Mouse (Mus musculus) 3T3-L1 (cell line): ENCODE measurements at regions not wholly inside any gene's neighbourhood (a gene's known extent, or its start where the extent isn't known, plus 50 kb on each side); places are given as distances from the start of the nearest gene placed in this dataset.

Source experiments
- DNase-seq: peaks from one replicate; pipeline ENCODE4 v3.0.0-alpha.2; 2015; ENCODE audit warnings: low read depth, low spot score

DNA sequence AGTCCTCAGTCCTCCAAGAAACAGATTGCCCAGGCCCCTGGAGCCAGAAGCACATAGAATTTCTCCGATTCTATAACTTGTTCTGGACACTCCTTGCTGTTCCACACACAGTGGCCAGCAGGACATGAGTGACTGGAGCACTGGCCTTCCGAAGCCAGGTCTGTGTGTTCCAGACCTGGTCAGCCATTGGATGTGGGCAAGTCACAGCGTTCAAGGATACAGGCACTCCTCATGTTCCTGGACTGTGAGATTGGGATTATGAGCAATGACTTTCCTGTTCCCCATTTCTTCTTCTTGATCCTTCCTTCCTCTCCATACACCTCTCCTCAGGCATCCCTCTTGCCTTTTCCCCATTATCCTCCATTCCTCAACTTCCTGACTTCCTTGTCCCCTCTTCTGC, 281.8 kb upstream of the Gjb5 start:
- DNase-seq = no peak

DNA sequence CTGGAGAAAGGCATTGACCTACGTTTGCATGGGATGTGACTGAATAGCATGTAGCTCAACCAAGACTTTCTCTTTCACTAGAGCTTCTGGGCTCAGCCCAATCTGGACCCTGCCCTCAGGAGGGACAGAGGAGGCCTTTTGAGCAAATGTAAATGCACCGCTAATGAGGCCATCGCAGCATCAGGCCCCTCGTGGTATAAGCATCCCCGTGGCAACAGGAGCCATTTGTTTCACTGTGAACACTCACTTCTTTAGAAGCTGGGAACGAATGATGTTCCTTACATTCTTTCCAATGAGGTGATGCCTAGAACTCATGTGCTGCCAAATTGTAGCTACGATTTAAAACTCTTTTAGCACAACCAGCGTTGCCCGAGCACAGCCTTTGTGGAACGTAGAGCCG, 279.0 kb upstream of the Gjb5 start:
- no peak for DNase-seq

DNA sequence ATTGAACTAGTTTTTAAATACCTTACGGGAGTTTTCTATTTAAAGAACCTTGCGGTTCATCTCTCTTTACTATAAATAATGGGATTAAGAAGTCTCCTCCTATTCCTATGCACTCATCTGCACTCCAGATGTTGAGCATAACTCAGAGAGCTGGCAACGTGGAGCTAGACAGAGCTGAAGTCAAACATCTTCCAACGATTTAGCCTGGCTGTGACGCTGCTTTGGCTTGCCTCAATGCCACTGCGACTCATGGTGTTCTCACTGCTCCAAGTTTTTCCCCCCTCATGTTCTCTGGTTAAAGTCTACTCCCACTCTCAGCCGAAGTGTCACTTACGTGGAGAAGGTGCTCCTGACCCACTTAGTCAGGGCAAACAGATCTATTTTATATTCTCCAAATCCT, 277.3 kb upstream of the Gjb5 start:
- peak; percentile 2 for DNase-seq

DNA sequence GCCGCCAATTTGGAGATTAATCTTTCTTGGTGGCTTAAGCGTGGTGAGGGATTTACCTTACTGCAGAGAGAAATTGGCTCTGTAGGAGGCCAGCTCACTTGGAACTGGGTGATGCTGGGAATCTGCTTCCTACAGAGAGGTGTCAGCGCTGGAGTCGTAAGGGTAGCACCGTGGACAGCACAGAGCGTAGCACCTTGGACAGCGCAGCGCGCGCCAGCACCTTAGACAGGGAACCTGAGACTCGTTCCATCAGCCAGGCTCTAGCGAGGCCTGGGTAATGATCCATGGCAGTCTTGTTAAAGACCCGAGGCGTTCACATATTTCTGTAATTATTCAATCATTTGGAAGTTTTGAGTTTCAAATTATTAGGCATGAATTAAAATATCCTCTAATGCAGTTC, 261.9 kb upstream of the Gjb5 start:
- no peak for DNase-seq

DNA sequence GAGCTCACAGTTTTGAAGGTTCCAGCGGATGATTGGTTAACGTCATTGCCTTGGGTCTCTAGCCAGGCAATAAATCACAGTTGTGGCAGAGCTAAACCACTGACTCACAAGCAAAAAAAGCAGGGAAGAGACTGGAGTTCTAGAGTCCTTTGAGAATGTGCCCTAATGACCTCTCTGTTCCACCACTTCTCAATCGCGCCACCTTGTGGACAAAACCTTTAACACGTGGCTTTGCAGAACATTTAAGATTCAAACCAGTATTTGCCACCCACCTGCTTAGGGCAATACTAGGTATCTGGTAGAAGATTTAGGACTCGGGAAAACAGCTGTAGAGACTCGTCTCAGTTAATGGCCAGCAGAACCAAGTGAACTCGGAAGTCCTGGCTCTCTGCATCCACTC, 254.8 kb upstream of the Gjb5 start:
- DNase-seq = peak; percentile 6

DNA sequence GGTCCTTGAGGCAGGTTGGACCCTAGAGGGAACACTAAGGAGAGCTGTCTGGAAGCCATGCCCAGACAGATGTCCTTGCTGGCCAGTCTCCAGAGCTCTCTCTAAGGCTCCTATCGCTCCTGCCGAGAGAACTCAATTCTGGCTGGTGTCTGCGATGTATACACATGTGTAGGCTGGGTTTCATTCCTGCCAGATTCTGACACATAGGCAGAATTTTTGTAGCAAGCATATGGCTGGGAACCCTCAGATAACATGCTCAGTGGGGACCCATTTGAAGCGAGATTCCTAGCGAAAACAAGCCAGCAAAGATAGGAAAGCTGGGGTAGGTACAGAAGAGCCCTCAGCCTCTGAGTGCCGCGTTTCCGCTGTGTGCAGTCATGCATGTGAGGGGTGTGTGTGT, 242.9 kb upstream of the Gjb5 start:
- no peak for DNase-seq

DNA sequence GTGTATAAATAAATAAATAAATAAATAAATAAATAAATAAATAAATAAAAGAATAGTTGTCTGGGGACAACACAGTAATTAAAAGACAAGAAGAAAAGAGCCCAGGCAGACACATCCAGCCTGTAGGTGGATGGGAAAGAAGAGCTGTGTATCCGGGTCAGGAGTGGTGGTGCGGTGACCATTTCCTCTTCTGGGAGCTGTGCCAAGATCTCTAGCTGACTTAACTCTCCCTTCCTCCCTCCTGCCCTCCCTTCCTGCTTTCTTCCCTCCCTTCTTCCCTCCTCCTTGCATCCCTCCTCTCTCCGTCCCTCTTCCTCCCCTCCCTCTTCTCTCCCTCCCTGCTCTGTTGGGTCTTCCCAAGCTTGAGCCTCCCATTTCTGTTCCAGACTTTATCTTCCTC, 240.6 kb upstream of the Gjb5 start:
- DNase-seq = no peak

DNA sequence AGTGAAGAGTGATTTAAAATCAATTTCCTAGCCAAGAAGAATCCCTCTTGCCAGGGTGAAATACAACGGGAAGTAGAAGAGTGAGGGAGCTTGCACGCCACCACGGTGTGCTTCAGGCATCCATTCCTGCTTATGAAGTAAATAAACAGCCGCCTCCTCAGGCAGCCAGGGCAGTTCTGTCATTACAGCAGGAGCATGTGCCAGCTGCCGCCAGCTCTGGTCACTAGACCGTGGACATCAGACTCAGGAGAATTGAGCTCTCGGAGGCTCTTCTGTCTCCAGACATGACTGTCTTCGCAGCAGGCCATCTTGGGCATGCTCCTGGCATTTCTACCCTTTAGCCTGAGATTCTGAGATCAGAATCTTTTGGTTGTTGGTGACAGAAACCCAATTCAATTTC, 236.1 kb upstream of the Gjb5 start:
- no peak for DNase-seq

DNA sequence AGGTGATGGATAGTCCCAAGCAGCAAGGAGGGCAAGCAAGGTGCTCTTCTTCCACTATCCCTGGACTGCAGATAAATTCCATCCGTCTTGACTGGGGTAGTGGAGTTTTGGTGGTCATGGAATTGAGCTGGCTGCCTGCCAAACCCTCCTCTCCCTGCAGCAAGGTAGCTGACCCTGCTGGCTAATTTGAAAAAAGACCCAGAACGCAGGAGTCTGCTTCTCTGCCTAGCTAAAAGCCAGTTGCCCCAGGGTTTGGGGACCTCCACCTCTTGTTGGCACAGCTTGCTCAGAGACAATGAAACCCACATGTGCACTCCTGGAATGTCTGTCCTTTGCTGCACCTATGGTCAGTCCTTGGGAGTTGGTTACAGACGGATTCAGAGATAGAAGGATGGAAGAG, 233.6 kb upstream of the Gjb5 start:
- DNase-seq = no peak

DNA sequence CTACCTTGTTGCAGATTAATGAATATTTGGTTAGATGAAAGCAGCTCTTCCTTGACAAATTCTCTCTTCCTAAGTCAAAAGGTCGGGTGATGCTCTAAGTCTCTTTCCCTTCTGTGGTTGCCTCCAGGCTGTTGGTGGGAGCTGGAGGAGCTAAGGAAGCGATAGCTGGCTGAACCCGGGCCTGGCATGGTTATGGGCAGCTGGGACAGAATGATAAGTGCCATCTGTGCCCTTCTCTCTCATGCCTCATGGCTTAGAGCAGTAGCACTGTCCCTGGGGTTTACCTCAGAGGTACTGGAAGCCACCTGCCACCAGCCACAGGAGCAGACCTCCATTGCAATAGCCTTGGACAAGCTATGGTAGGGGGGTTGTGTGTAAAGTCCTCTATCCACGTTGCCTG, 228.8 kb upstream of the Gjb5 start:
- DNase-seq = no peak

DNA sequence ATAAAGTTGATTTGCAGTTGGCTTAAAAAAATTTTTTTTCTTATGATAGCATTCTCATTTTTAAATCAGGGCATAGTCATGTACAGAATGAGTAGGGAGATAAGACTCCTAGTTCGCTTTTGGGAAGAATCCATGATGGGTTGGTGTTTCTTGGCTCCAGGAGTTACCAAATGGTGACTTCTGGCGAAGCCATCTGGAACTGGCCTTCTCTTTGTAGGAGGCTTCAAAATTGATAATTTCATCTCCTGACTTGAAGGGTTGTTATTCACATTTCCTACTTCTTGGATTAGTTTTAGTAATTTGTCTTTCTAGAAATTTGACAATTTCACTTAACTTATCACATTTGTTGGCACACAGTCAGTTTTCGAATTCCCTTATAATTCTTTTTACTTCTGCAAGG, 218.5 kb upstream of the Gjb5 start:
- no peak for DNase-seq

DNA sequence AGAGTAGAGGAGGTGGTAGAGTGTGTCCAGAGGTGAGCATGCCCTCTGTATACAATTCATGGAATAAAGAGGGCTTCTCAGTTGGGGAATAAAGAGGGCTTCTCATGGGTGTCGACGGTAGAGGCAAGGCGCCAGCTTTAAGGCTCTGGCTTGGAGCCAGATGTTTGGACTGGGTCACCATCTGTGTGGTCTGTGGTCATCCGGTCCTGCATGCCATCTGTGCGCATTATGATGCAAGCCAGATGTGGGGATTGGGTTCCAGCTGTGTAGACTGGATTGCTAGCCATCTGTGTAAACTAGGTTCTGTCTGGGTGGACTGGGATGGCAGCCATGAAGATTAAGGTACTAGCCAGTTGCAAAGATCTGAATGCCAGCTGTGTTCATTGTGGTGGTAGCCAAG, 204.6 kb upstream of the Gjb5 start:
- DNase-seq = no peak

DNA sequence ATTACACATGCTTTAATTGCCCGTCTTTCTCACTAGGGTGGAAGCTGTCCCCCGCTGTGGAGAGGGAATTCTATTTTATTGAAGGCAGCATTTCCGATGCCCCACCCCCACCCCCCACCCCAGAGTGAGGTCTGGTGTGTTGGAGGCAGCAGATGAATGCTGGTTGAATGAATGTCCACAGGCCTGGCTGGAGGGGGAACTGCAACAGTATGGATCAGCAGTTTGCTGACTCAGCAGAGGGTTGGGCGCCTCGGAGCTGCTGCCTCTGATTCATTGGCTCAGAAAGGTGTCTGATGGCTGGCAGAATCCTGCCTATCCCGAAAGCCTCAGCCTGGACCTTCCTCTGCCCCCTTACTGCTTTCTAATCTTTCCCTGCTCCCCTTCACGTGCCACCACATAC, 200.6 kb upstream of the Gjb5 start:
- no peak for DNase-seq

DNA sequence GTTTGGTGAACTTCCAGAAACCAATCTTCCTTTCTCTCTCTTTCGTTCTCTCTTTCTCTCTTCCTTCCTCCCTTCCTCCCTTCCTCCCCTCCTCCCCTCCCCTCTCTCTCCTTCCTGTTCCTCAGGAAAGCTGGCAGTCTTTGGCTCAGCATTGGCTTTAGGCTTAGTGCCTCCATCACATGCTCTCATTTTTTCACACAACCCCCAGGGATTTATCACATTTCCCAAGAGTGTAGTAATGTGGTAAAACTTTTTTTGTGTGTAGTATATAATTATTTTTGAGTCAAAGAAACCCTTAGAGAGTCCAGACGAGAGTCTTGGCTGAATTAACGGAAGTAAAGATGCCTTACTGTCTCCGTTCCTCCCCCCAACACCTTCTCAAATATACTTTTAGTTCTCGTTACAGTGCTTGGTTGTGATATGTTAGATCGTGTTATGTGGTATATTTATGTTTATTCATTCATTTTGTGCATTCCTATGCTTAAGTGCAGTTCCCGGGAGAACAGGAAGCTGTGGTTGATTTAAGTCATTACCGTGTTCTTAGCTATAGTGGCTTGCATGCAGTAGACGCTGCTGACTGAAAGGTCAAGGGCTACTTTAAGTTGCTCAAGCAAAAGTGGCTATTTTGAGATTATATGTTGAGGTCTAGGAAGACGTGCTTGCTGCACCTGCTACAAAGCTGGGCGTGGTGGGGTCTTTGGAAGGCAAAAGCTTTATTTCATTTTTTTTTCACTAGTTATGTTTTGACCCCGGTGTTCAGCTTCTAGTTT, 194.7 kb upstream of the Gjb5 start:
- DNase-seq = no peak

DNA sequence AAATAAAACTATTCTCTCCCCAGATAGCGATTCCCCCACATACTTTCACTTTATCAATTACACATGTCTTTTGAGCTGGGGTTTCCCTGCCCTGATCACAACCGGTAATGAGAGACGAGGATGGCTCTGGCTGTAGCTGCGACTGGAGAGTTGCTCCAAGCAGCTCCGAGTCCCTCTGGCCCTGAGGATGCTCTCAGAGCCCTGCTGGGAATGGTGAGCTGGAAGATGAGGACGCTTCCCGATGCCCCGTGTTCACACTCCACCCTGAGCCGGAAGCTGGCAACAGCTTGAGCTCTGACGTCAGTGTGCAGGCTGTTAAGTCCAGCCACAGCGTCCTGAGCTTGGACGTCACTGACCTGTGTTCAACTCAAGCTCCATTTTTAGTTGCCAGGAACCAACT, 191.6 kb upstream of the Gjb5 start:
- no peak for DNase-seq

DNA sequence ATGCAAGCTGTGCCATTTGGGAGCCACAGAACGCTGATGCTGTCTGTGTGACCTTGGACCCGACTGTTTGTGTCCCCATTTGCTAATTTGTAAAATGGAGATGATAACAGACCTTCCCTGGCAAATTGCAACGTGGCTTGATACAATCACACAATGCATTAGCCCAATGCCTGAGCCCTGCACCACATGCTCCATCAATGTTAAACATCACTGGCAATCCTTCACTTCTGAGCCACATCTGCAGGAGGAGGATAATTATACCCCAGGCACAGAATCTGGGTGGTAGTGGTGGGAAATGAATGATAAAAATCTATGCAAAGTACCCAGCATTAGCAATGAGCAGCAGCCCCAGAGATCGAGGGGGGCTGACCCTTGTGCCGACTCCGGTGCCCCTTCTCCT, 191.0 kb upstream of the Gjb5 start:
- no peak for DNase-seq

DNA sequence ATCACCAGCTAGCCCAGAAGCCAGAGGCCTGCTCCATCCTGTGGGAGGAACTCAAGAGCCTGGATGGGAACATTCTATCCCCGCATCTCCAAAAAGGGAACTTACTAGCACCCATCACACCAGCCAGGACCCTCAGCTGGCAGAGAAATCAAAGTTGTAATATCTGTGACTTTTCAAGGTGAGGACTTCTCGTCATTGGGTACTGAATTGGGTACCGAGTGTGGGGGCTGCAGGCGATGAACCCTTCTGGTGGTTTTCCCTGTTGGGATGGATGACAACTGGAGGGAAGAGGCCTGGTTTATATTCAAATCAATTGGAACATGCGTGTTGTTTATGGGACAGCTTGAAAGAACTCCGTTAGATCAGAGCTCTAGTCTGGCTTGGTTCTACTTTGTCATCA, 187.1 kb upstream of the Gjb5 start:
- DNase-seq = no peak

DNA sequence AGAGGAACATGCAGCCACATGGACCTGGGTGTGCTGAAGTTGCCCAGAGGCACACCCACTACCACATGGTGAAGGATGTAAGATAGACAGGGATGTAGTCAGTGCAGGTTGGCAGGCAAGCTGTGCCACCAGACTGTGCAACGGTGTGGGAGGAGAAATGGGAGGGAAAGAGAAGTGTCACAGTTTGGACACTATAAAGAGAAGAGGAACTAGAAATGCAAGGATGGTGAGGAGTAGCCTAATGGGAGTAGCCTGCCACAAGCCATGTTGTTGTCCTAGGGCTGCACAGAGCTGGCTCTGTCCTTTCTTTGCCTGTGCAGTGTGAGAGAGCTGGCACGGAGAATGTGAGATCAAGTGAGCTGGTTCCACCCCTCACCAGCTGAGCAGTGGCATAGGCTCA, 185.3 kb upstream of the Gjb5 start:
- no peak for DNase-seq

DNA sequence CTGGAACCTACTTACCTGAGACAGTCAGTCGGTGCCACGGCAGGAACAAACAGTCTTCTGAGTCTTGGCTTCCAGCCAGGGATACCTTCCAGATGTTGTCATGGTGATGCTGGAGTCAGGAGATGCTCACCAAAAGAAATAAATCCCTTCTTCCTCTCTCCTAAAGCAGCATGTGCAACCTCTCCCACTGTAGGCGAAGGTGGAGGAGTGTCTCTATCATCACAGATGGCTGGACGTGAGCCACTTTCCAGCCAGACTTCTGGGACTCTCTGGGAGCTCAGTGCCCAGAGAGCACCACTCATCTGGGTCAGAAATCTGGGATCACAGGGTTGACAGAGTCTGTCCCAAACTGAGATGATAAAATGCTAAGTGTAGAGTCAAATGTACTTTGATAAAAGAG, 184.8 kb upstream of the Gjb5 start:
- no peak for DNase-seq

DNA sequence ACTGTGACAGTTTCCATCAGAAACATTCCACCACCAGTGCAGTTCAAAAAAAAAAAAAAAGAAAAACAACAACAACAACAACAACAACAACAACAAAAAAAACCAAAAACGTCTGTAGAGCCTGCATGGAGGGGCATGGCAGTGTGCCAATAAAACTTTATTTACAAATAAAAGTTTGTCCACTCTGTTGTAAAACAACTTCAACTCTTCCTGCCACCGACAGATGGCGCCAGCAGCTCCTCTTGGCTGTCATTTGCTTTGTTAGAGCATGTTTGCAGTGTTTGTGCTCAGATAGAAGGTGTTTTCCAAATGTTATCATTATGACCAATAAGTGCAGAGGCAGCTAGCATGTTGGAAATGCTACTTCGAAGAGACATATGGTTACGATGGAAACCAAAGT, 179.0 kb upstream of the Gjb5 start:
- DNase-seq = no peak

DNA sequence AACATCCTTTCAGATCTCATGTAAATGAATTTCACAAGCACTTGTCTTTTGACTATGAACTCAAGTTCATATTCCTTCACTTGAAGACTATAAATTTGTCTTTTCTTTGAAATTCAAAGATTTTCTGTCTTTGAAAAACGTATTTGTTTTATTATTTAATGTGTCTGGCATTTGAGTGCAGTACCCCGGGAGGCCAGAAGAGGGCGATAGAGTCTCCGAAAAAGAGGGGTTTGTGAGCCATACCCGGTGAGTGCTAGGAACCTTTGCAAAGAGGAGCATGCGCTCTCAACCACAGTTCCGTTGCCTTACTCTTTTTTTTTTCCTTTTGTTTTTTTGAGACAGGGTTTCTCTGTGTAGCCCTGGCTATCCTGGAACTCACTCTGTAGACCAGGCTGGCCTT, 177.6 kb upstream of the Gjb5 start:
- peak; percentile 2 for DNase-seq

DNA sequence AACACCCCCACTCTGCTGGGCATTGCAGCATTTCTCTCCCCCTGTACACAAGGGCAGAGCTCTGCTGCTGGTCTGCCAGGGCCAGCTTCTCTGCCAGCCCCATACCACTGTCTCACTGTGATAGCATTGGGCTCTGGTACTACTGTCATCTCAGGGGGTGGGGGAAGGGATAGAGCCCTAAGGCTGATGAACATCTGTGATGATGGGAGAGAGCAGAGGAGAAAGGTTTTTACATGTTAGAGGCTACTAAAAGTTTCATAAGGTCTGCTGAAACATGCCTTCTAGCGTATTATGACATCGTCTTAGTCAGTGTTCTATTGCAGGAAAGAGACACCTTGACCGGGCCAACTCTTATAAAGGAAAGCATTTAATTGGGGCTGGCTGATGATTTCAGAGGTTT, 176.4 kb upstream of the Gjb5 start:
- no peak for DNase-seq

DNA sequence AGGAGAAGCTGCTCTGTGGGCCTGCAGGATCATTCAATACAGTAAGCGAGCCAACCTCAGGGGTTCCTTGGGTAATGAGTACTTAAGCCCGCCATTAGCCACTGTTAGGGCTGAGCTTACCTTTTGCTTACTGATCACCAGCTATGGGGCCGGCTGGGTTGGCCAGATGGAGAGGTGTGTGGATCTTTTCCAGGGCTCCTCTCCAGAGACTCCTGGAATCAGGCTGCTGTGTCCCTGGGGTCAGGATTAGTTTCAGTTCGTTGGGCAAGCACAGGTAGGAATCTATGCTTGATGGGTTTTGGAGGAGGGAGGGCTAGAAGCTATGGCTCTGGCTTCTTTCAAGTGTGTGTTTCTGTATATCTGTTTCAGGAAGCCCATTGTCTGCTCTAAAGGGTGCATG, 175.7 kb upstream of the Gjb5 start:
- DNase-seq = no peak

DNA sequence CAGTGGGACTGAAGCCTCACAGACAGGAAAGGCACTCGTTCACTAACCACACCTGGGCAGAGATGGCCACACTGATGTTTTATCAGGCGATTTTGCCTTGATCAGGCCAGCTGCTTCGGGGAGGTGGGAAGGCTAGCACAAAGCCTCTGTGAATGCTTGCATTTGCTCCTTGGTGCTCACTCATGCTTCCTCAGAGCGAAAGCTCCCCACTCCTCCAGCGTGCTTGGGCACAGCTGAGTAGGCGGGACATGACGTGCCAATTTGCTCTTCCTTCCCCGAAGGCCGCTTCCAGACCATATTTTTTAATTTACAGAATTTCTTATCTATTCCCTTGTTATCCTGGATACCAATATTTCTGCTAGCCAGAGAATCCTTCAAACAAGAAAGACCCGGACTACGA, 172.8 kb upstream of the Gjb5 start:
- DNase-seq = no peak
